Mouse (Mus musculus): Measurements from ENCODE around the gene Mospd3. TPM values are rescaled to one million over a fixed set of nuclear protein-coding genes. Genes with fewer than 3 reads are reported as not detected.
"Not testable (repeated sequence)": the region's sequence is repeated elsewhere in the genome, so short reads cannot be mapped to it uniquely, and the experiment has no call there.

The Mospd3 gene
- polyA plus RNA-seq, 1 experiment from 2014 or later = 58.5 TPM

GRCm38 (mm10) chr5:137629306-137629721 is 28.5 kb upstream of the Mospd3 start:
- Histone ChIP-seq H3K9me3 (ENCODE audit: control insufficient read depth, low read length) (no peaks in the 10 kb centered on the region), H3K36me3 (ENCODE audit: control insufficient read depth, insufficient read depth, low read length) (peaks cover 6% of the 10 kb centered on the region; the same call in 1 of the 2 replicates), H3K4me1 (replicated peaks; ENCODE audit: control insufficient read depth, insufficient read depth, low read length) (peaks cover 30% of the 10 kb centered on the region), H3K27ac (ENCODE audit: low read depth, low read length) (peak overlapping the region; percentile 98), H3K27me3 (replicated peaks; ENCODE audit: control insufficient read depth, insufficient read depth, low read length) (no peaks in the 10 kb centered on the region), H3K4me2 (peak overlapping the region; percentile 96), H3K9ac (ENCODE audit: low read depth, low read length) (peak overlapping the region; percentile 86), H3K4me3 (ENCODE audit: low read depth, low read length) (peak overlapping the region; percentile 81)
- 0% methylated on average over 23 of the region's 23 CpGs for WGBS
- ATAC-seq (replicated peaks; ENCODE audit: low FRiP score) (peak; percentile 39), DNase-seq (ENCODE audit: low spot score) (no peak)

DNA sequence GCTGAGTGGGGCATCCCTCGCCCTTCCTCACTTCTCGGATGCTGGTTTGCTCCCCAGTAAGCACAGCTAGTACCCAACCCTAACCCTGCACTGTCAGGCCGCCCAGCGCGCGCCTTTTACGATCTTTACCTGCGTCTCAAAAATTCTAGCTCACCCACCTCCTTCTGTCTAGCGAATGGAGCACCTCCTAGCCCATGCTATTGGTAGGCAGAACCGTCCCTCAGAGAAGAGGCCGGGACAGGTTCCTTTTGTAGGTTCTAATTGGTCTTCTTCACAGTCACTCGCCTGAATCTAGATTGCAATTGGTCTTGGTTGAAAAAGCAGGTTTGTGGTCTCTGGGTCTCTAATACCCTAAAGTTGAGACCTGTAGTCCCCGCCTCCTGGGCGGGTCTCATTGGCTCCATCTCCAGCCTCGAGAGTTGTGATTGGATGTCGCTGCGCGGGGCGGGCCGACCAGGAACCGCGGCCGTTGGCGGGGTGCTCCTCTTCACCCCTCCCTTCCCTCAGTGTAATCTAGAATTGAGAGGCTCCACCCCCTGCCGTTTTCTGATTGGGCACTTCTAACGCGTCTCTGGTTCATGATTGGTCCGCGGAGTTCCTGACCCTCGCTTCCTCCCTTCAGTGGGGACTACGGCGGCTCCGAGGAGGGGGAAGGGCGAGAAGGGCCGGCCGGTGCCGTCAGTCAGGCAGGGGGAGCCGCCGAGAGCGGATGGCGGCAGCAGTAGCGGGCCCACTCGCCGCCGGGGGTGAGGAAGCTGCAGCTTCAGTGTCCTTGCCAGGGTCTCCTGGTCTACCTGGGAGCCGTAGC is 27.8 kb upstream of the Mospd3 start, which contains the start of the genes Fbxo24, Lrch4 and Gm20605:
Gene Fbxo24 (minus strand): TSS at position 505 of the 808 bp plus-strand sequence.
Gene Lrch4 (plus strand): TSS at position 624 of the 808 bp plus-strand sequence.
Gene Gm20605 (plus strand): TSS at position 678 of the 808 bp plus-strand sequence.
- Histone ChIP-seq H3K9me3 (ENCODE audit: control insufficient read depth, low read length) (no peaks in the 10 kb centered on the region), H3K4me3 (ENCODE audit: low read depth, low read length) (peak within 1 kb of the TSS; percentile 81), H3K27me3 (replicated peaks; ENCODE audit: control insufficient read depth, insufficient read depth, low read length) (no peaks in the 10 kb centered on the region), H3K9ac (ENCODE audit: low read depth, low read length) (peak within 1 kb of the TSS; percentile 86), H3K36me3 (ENCODE audit: control insufficient read depth, insufficient read depth, low read length) (peaks cover under 1% of the 10 kb centered on the region; the same call in 1 of the 2 replicates), H3K4me1 (replicated peaks; ENCODE audit: control insufficient read depth, insufficient read depth, low read length) (peaks cover 30% of the 10 kb centered on the region), H3K27ac (ENCODE audit: low read depth, low read length) (peak within 1 kb of the TSS; percentile 98), H3K4me2 (peak within 1 kb of the TSS; percentile 96)
- WGBS = under 1% methylated on average over 46 of the region's 46 CpGs
- peak; percentile 95 for ATAC-seq (replicated peaks; ENCODE audit: low FRiP score)
- DNase-seq (ENCODE audit: low spot score) = peak; percentile 97

- no peaks in the 10 kb centered on the region for H3K27me3 ChIP-seq (replicated peaks; ENCODE audit: control insufficient read depth, insufficient read depth, low read length)
- H3K4me3 ChIP-seq (ENCODE audit: low read depth, low read length) = peak overlapping the region; percentile 55
- peaks cover 30% of the 10 kb centered on the region for H3K4me1 ChIP-seq (replicated peaks; ENCODE audit: control insufficient read depth, insufficient read depth, low read length)
- peak overlapping the region; percentile 57 for H3K27ac ChIP-seq (ENCODE audit: low read depth, low read length)
- ATAC-seq (replicated peaks; ENCODE audit: low FRiP score) = no peak
- H3K9ac ChIP-seq (ENCODE audit: low read depth, low read length) = peak overlapping the region; percentile 80
- no peaks in the 10 kb centered on the region for H3K9me3 ChIP-seq (ENCODE audit: control insufficient read depth, low read length)
- no peaks in the 10 kb centered on the region for H3K36me3 ChIP-seq (ENCODE audit: control insufficient read depth, insufficient read depth, low read length)
- peak overlapping the region; percentile 72 for H3K4me2 ChIP-seq
- WGBS = 3% methylated on average over 9 of the region's 9 CpGs
- no peak for DNase-seq (ENCODE audit: low spot score)
Measured at GRCm38 (mm10) chr5:137627991-137628390, 27.1 kb upstream of the Mospd3 start.

- Histone ChIP-seq H3K27ac (ENCODE audit: low read depth, low read length) (no peak overlapping the region), H3K36me3 (ENCODE audit: control insufficient read depth, insufficient read depth, low read length) (no peaks in the 10 kb centered on the region), H3K4me3 (ENCODE audit: low read depth, low read length) (no peak overlapping the region), H3K27me3 (replicated peaks; ENCODE audit: control insufficient read depth, insufficient read depth, low read length) (no peaks in the 10 kb centered on the region), H3K4me2 (no peak overlapping the region), H3K4me1 (replicated peaks; ENCODE audit: control insufficient read depth, insufficient read depth, low read length) (peaks cover 5% of the 10 kb centered on the region; the same call in 1 of the 2 replicates), H3K9me3 (ENCODE audit: control insufficient read depth, low read length) (no peaks in the 10 kb centered on the region), H3K9ac (ENCODE audit: low read depth, low read length) (no peak overlapping the region)
- WGBS = 61% methylated on average over 11 of the region's 11 CpGs
- no peak for ATAC-seq (replicated peaks; ENCODE audit: low FRiP score)
- no peak for DNase-seq (ENCODE audit: low spot score)
Measured at GRCm38 (mm10) chr5:137623937-137624530, 23.2 kb upstream of the Mospd3 start.

GRCm38 (mm10) chr5:137615347-137615746 is 14.5 kb upstream of the Mospd3 start:
- no peak for DNase-seq (ENCODE audit: low spot score)
- H3K9me3 ChIP-seq (ENCODE audit: control insufficient read depth, low read length) = no peaks in the 10 kb centered on the region
- no peak overlapping the region for H3K4me3 ChIP-seq (ENCODE audit: low read depth, low read length)
- H3K36me3 ChIP-seq (ENCODE audit: control insufficient read depth, insufficient read depth, low read length) = no peaks in the 10 kb centered on the region
- no peak overlapping the region for H3K4me2 ChIP-seq
- H3K27ac ChIP-seq (ENCODE audit: low read depth, low read length) = no peak overlapping the region
- WGBS = 80% methylated on average over 7 of the region's 7 CpGs
- no peak overlapping the region for H3K9ac ChIP-seq (ENCODE audit: low read depth, low read length)
- peaks cover 13% of the 10 kb centered on the region for H3K4me1 ChIP-seq (replicated peaks; ENCODE audit: control insufficient read depth, insufficient read depth, low read length)
- H3K27me3 ChIP-seq (replicated peaks; ENCODE audit: control insufficient read depth, insufficient read depth, low read length) = no peaks in the 10 kb centered on the region; the same call in 1 of the 2 replicates
- ATAC-seq (replicated peaks; ENCODE audit: low FRiP score) = no peak

GRCm38 (mm10) chr5:137614921-137615320 is 14.1 kb upstream of the Mospd3 start:
- H3K27ac ChIP-seq (ENCODE audit: low read depth, low read length); H3K4me2 ChIP-seq; ATAC-seq (replicated peaks; ENCODE audit: low FRiP score); H3K9me3 ChIP-seq (ENCODE audit: control insufficient read depth, low read length); H3K4me3 ChIP-seq (ENCODE audit: low read depth, low read length); H3K27me3 ChIP-seq (replicated peaks; ENCODE audit: control insufficient read depth, insufficient read depth, low read length); H3K36me3 ChIP-seq (ENCODE audit: control insufficient read depth, insufficient read depth, low read length); H3K9ac ChIP-seq (ENCODE audit: low read depth, low read length); DNase-seq (ENCODE audit: low spot score): not testable (repeated sequence)
- peaks cover 13% of the 10 kb centered on the region for H3K4me1 ChIP-seq (replicated peaks; ENCODE audit: control insufficient read depth, insufficient read depth, low read length)
- WGBS = 86% methylated on average over 2 of the region's 2 CpGs

DNA sequence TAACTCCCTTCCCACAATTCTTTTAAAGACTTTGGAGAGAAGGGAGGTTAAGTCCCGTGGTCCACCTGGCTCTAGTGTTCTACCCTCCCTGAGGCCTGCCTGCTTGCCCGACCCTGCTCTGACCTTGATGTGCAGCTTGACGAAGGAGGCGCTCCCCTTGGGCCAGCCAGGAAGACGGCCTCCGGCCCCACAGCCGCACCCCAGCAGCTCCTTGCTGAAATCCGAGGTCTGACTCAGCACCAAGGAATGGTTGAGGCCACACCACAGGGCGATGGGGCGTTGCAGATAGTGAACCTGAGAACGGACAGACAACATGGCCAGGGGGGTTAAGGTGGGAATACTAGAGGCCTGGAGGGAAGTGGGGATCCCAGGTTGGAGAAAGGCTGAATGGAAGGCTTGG is 12.7 kb upstream of the Mospd3 start, which contains the start of gene Pcolce:
Gene Pcolce (minus strand): TSS at position 235 of the 400 bp plus-strand sequence.
- H3K4me3 ChIP-seq (ENCODE audit: low read depth, low read length) = no peak within 1 kb of the TSS
- DNase-seq (ENCODE audit: low spot score) (no peak), ATAC-seq (replicated peaks; ENCODE audit: low FRiP score) (no peak)
- H3K4me2 ChIP-seq = no peak within 1 kb of the TSS
- no peaks in the 10 kb centered on the region for H3K36me3 ChIP-seq (ENCODE audit: control insufficient read depth, insufficient read depth, low read length)
- H3K9me3 ChIP-seq (ENCODE audit: control insufficient read depth, low read length) = no peaks in the 10 kb centered on the region
- H3K9ac ChIP-seq (ENCODE audit: low read depth, low read length) = no peak within 1 kb of the TSS
- WGBS = 36% methylated on average over 11 of the region's 11 CpGs
- peaks cover 3% of the 10 kb centered on the region; the same call in 1 of the 2 replicates for H3K27me3 ChIP-seq (replicated peaks; ENCODE audit: control insufficient read depth, insufficient read depth, low read length)
- H3K27ac ChIP-seq (ENCODE audit: low read depth, low read length) = no peak within 1 kb of the TSS; the same call in 1 of the 2 replicates
- H3K4me1 ChIP-seq (replicated peaks; ENCODE audit: control insufficient read depth, insufficient read depth, low read length) = peaks cover 17% of the 10 kb centered on the region

DNA sequence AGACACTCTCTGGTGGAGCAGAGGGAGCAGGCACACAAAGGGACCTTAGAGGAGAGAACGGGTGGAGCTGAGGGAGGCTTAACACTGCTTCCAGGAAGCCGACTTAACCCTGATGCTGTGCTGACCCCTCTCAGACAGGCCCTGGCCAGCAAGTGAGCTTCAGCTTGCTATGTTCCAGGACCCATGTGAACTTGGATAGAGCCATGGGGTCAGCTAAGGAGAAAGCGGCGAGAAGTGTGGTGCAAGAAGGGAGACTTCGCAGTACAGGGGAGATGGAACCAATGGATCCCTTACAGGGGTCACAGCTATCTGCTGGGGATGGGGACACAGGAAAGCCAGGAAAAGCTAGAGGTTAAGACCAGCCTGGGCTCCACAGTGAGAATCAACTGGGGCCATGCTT is 12.2 kb upstream of the Mospd3 start:
- no peak overlapping the region for H3K9ac ChIP-seq (ENCODE audit: low read depth, low read length)
- peaks cover 21% of the 10 kb centered on the region for H3K4me1 ChIP-seq (replicated peaks; ENCODE audit: control insufficient read depth, insufficient read depth, low read length)
- H3K36me3 ChIP-seq (ENCODE audit: control insufficient read depth, insufficient read depth, low read length) = no peaks in the 10 kb centered on the region
- DNase-seq (ENCODE audit: low spot score) = no peak
- H3K4me3 ChIP-seq (ENCODE audit: low read depth, low read length) = no peak overlapping the region
- H3K9me3 ChIP-seq (ENCODE audit: control insufficient read depth, low read length) = no peaks in the 10 kb centered on the region
- peaks cover 3% of the 10 kb centered on the region for H3K27me3 ChIP-seq (replicated peaks; ENCODE audit: control insufficient read depth, insufficient read depth, low read length)
- ATAC-seq (replicated peaks; ENCODE audit: low FRiP score) = no peak
- no peak overlapping the region; the same call in 1 of the 2 replicates for H3K27ac ChIP-seq (ENCODE audit: low read depth, low read length)
- no peak overlapping the region for H3K4me2 ChIP-seq
- WGBS = 67% methylated on average over 5 of the region's 5 CpGs
